Mouse (Mus musculus) neural tube, embryonic 14.5 days (tissue): ENCODE measurements around the gene Rfc3. TPM values are rescaled to one million over a fixed set of nuclear protein-coding genes. Genes with fewer than 3 reads are reported as not detected.
"Not testable (repeated sequence)": the region's sequence is repeated elsewhere in the genome, so short reads cannot be mapped to it uniquely, and the experiment has no call there.

ENCODE experiments used
- ATAC-seq: fragments of 200-750 bp; cut with Nextera tagmentation; 2 replicates; pipeline ENCODE4 v1.8.0; 2017; ENCODE audit warnings: low read depth, mild to moderate bottlenecking, moderate TSS enrichment, moderate library complexity
- H3K27ac ChIP-seq: fragments of 300-500 bp; sonication (generic); 2 replicates; pipeline ENCODE4 v1.5.1; 2014; ENCODE audit warnings: low read depth, mild to moderate bottlenecking, control low read depth, low read length, moderate library complexity, mixed read lengths
- H3K27me3 ChIP-seq: fragments of 300-500 bp; sonication (generic); 2 replicates; pipeline ENCODE4 v1.6.1; 2014; ENCODE audit warnings: low read length; ENCODE audit not compliant: control insufficient read depth, insufficient read depth
- H3K36me3 ChIP-seq: fragments of 300-500 bp; sonication (generic); 2 replicates; pipeline ENCODE4 v1.6.1; 2014; ENCODE audit warnings: low read length, mixed read lengths; ENCODE audit not compliant: control insufficient read depth, insufficient read depth
- H3K4me1 ChIP-seq: fragments of 300-500 bp; sonication (generic); 2 replicates; pipeline ENCODE4 v1.6.1; 2014; ENCODE audit warnings: low read length; ENCODE audit not compliant: control insufficient read depth, insufficient read depth
- H3K4me2 ChIP-seq: fragments of 300-500 bp; sonication (generic); 2 replicates; pipeline ENCODE4 v1.6.1; 2014; ENCODE audit warnings: mild to moderate bottlenecking, low read depth, low read length, control low read depth
- H3K4me3 ChIP-seq: fragments of 300-500 bp; sonication (generic); 2 replicates; pipeline ENCODE4 v1.5.1; 2014; ENCODE audit warnings: low read depth, low read length, control low read depth, mixed read lengths
- H3K9ac ChIP-seq: fragments of 300-500 bp; sonication (generic); replicated peaks from 2 replicates; pipeline ENCODE4 v1.6.1; 2014; ENCODE audit warnings: low read depth, mild to moderate bottlenecking, control low read depth, low read length, mixed read lengths
- H3K9me3 ChIP-seq: fragments of 300-500 bp; sonication (generic); 2 replicates; pipeline ENCODE4 v1.6.1; 2016; ENCODE audit warnings: low read length; ENCODE audit not compliant: control insufficient read depth
- WGBS: fragments of 180-500 bp; shearing (Covaris S2); extraction: QIAGEN DNeasy Blood & Tissue Kit; methylation state at CpG from one replicate; pipeline ENCODE4 v1.1.7; 2014; 5-methylcytosine and 5-hydroxymethylcytosine counted together
- polyA plus RNA-seq: library from polyadenylated mRNA; unstranded; fragments of >200 nt; fragmentation: Nextera tagmentation; extraction: Ambion mirVana; gene quantifications from 2 replicates; pipeline ENCODE4 v1.2.1, GENCODE M21; 2014

Rfc3 gene
- 63.8 and 73.2 TPM in 2 replicates for polyA plus RNA-seq

DNA sequence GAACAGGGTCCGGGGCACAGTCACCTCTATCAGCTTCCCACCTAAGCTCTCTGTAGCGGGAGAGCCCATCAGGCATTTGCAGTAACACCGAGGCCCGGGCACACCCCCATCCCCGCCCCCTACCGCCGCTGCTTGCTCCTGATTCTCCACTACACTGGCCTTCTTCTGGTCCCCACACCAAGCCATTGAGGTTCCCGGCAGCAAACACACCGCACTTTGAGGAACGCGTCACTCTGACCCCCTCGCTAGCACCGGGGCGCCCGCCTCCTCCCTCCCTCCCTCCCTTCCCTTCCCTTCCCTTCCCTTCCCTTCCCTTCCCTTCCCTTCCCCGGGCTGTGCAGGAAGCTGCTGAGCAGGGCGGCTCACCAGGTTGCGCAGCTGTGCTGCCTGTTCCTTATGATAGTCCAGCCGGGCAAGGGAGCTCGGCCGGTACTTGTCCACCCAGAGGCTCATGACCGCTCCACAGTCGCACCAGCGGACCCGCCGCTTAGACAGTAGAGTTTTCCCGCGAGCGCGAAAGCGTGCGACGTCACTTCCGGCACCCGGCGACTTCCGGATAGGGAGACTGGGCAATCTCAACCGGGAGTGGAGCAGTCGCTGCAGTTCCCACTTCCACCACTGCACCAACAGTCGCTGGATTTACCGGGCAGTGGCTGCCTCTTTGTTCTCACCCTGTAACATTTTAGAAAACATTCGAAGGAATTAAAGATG lies at the start of gene Rfc3:
Rfc3 (minus strand) TSS at position 543 of the 711 bp plus-strand sequence.
- ATAC-seq = peak; percentile 99
- Histone ChIP-seq H3K4me1 (no peaks in the 10 kb centered on the region; the same call in 1 of the 2 replicates), H3K9me3 (no peaks in the 10 kb centered on the region), H3K36me3 (peaks cover 22% of the 10 kb centered on the region), H3K4me2 (peak within 1 kb of the TSS; percentile 71), H3K9ac (peak within 1 kb of the TSS; percentile 70), H3K4me3 (peak within 1 kb of the TSS; percentile 55), H3K27me3 (no peaks in the 10 kb centered on the region), H3K27ac (peak within 1 kb of the TSS; percentile 64)
- under 1% methylated on average over 42 of the region's 42 CpGs for WGBS

DNA sequence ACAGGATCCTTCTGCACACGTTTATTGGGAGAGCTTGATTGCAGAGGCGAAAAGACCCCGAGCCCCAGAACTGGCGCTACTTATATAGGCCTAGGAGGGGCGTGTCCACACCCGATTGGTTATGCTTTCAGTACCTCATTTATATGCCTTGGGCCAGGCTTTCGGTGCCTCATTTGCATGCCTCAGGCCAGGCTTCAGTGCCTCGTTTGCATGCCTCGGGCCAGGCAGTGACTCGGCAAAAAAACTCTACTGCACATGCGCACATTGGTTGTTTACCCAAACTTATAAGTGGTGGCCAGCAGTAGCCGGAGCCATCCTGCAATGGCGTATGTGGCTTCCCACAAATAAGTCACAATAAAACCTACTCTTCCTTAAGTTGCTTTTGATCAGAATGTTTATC lies 42.6 kb upstream of the Rfc3 start:
- not testable (repeated sequence) for ATAC-seq, H3K9me3 ChIP-seq, H3K36me3 ChIP-seq, H3K27ac ChIP-seq, H3K4me2 ChIP-seq, H3K4me1 ChIP-seq, H3K9ac ChIP-seq, H3K4me3 ChIP-seq, H3K27me3 ChIP-seq
- WGBS = 85% methylated on average over 13 of the region's 13 CpGs

DNA sequence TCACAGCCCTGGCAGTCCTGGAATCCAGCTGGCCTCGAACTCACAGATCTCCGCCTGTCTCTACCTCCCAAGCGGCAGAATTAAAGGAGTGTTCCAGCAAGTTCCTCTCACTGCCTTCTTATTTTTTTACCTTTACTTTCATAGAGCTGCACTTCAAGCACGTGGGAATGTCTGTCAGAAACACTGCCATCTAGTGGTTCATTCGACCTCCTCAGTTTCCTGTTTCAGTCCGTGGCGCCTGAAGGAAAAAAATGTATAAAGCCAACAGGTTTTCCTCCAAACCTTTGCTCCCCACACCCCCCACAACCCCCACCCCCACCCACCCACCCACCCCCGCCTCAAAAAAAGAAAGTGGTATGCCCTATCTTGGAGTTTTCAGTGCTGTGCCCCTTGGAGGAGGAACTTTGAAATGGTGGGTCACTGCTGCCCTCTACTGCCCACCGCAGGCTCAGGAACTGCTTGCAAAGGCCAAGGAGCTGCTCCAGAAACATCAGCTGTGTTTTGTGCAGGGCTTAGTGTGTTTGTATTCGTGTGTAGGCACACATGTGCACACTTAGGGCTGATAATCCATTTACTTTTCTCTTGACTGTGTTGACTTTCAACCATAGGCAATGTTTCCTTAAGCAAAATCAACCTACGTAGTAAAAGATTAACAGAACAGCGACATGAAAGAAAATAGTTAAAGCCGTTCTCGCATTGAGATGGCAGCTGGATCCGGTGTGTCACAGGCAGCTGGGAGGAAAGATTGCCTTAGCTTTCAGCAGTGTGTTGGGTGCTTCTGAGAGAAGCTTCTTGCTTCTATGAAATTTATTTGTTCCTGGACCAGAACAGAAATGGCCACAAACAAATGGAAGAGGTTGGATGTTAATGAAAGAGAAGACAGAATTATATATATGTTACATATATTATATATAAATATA lies 35.8 kb upstream of the Rfc3 start:
- 30% methylated on average over 15 of the region's 15 CpGs for whole genome bisulfite sequencing
- Histone ChIP-seq H3K9ac (no peak overlapping the region), H3K9me3 (no peaks in the 10 kb centered on the region)

DNA sequence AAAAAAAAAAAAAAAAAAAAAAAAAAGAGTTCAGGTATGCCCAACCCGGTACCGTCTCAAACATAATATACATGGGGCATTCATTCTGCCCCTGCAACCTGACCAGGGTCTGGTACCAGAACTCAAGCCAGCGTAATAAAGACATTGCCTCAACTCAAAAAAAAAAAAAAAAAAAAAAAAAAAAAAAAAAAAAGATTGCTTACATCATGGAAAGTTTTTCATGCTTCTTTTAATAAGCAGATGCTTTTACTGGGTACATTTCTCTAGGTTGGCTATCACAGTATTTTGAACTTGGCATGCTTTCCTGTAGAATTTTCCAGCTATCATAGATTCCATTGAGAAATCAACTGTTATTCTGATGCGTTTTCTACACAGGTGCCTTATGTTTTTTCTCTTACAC lies 11.2 kb upstream of the Rfc3 start:
- Histone ChIP-seq H3K4me1 (no peaks in the 10 kb centered on the region), H3K36me3 (no peaks in the 10 kb centered on the region), H3K27ac (no peak overlapping the region), H3K4me2 (no peak overlapping the region), H3K9me3 (no peaks in the 10 kb centered on the region), H3K4me3 (no peak overlapping the region), H3K27me3 (no peaks in the 10 kb centered on the region), H3K9ac (no peak overlapping the region)
- WGBS = 89% methylated on average over 4 of the region's 4 CpGs
- no peak for ATAC-seq

More for the DNA sequence above, 35.8 kb upstream of the Rfc3 start:
- H3K27me3 ChIP-seq = no peaks in the 10 kb centered on the region
- no peaks in the 10 kb centered on the region for H3K36me3 ChIP-seq
- H3K4me2 ChIP-seq = peak overlapping the region; percentile 24
- no peak overlapping the region for H3K4me3 ChIP-seq
- H3K27ac ChIP-seq = no peak overlapping the region
- ATAC-seq = peak; percentile 96
- H3K4me1 ChIP-seq = no peaks in the 10 kb centered on the region

- Histone ChIP-seq H3K27me3 (no peaks in the 10 kb centered on the region), H3K4me2 (peak overlapping the region; percentile 71; the same call in 1 of the 2 replicates), H3K36me3 (peaks cover 17% of the 10 kb centered on the region), H3K27ac (peak overlapping the region; percentile 64; the same call in 1 of the 2 replicates), H3K4me3 (peak overlapping the region; percentile 55), H3K9me3 (no peaks in the 10 kb centered on the region), H3K4me1 (no peaks in the 10 kb centered on the region; the same call in 1 of the 2 replicates), H3K9ac (0 out of 2 replicates have a peak overlapping the region, but pooled peaks have one; percentile 70)
- WGBS = 65% methylated on average over 3 of the region's 3 CpGs
- no peak; the same call in 1 of the 2 replicates for ATAC-seq
Measured at GRCm38 (mm10) chr5:151651411-151651784, 356 bp upstream of the Rfc3 start.

DNA sequence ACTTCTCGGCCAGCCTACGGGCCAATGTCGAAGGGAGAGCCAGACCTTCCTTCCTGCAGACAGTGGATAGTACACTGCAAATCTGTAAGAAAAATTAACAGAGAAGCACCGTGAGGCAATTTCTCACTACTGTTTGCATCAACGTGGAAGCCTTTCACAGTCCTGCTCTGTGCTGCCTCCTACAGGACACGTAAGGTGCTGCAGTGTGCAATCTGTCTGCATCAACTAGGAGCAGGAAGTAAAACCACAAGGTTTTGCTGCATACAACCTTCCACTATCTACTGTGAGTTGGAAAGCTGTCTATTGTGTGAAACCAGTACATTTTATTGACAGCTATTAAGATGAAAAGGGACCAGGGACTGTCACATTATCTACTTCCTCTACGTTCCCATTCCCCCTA lies 6.2 kb downstream of the Rfc3 start:
- no peak for ATAC-seq
- H3K36me3 ChIP-seq = peaks cover 65% of the 10 kb centered on the region
- H3K9me3 ChIP-seq = no peaks in the 10 kb centered on the region
- H3K4me1 ChIP-seq = no peaks in the 10 kb centered on the region; the same call in 1 of the 2 replicates
- H3K4me2 ChIP-seq = no peak overlapping the region
- no peak overlapping the region for H3K4me3 ChIP-seq
- H3K9ac ChIP-seq = no peak overlapping the region
- WGBS = 97% methylated on average over 7 of the region's 7 CpGs
- no peak overlapping the region for H3K27ac ChIP-seq
- no peaks in the 10 kb centered on the region for H3K27me3 ChIP-seq

GRCm38 (mm10) chr5:151642867-151643266 lies 8.2 kb downstream of the Rfc3 start:
- no peaks in the 10 kb centered on the region for H3K27me3 ChIP-seq
- no peaks in the 10 kb centered on the region for H3K9me3 ChIP-seq
- H3K9ac ChIP-seq = no peak overlapping the region
- H3K27ac ChIP-seq = no peak overlapping the region
- H3K4me3 ChIP-seq = no peak overlapping the region
- 91% methylated on average over 5 of the region's 5 CpGs for WGBS
- no peaks in the 10 kb centered on the region for H3K4me1 ChIP-seq
- ATAC-seq = no peak
- H3K4me2 ChIP-seq = no peak overlapping the region
- peaks cover 60% of the 10 kb centered on the region for H3K36me3 ChIP-seq

- ATAC-seq = no peak
- 100% methylated on average over 1 of the region's 1 CpGs for WGBS
- peaks cover 54% of the 10 kb centered on the region for H3K36me3 ChIP-seq
Measured at GRCm38 (mm10) chr5:151642102-151642501, 8.9 kb downstream of the Rfc3 start.

DNA sequence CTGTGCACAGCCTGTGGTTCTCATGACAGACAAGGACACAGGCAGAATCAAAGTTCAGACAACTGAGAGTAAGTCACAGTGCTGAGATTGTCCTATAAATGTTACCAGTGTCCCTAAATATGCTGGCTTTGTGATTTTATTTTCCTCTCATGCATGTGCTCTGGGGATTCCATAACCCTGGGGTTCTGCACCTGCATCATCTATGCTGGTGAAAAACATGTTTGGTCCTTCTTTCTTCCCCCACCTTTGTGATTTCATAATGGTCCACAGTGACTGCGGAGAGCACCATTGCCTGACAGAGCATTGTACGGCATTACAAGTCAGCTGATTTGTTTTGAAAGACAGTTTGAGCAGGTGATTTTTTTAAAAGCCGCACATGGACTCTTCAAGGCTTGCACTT lies 45.1 kb downstream of the Rfc3 start, which contains the start of gene Vmn2r18:
Vmn2r18 (minus strand) TSS at position 101 of the 400 bp plus-strand sequence.
- Histone ChIP-seq H3K27ac (no peak within 1 kb of the TSS), H3K9me3 (no peaks in the 10 kb centered on the region), H3K36me3 (no peaks in the 10 kb centered on the region), H3K4me1 (no peaks in the 10 kb centered on the region), H3K4me3 (no peak within 1 kb of the TSS), H3K4me2 (no peak within 1 kb of the TSS), H3K27me3 (no peaks in the 10 kb centered on the region), H3K9ac (no peak within 1 kb of the TSS)
- WGBS = 85% methylated on average over 3 of the region's 3 CpGs
- ATAC-seq = no peak

More at GRCm38 (mm10) chr5:151642102-151642501, 8.9 kb downstream of the Rfc3 start:
- no peaks in the 10 kb centered on the region for H3K4me1 ChIP-seq
- H3K9ac ChIP-seq = no peak overlapping the region
- H3K27me3 ChIP-seq = no peaks in the 10 kb centered on the region
- no peak overlapping the region for H3K27ac ChIP-seq
- H3K9me3 ChIP-seq = no peaks in the 10 kb centered on the region
- H3K4me3 ChIP-seq = no peak overlapping the region
- H3K4me2 ChIP-seq = no peak overlapping the region
